Mouse (Mus musculus) hindlimb bud, embryonic 11.5 days (tissue): ENCODE results near the gene Gcc2.
"Not testable (repeated sequence)": the region's sequence is repeated elsewhere in the genome, so short reads cannot be mapped to it uniquely, and the experiment has no call there.

ENCODE experiments used
- DNase-seq: peaks from one replicate; pipeline ENCODE4 v3.0.0-alpha.2; 2012; ENCODE audit warnings: low read depth, low spot score; ENCODE audit errors: extremely low spot score

The Gcc2 gene

DNA sequence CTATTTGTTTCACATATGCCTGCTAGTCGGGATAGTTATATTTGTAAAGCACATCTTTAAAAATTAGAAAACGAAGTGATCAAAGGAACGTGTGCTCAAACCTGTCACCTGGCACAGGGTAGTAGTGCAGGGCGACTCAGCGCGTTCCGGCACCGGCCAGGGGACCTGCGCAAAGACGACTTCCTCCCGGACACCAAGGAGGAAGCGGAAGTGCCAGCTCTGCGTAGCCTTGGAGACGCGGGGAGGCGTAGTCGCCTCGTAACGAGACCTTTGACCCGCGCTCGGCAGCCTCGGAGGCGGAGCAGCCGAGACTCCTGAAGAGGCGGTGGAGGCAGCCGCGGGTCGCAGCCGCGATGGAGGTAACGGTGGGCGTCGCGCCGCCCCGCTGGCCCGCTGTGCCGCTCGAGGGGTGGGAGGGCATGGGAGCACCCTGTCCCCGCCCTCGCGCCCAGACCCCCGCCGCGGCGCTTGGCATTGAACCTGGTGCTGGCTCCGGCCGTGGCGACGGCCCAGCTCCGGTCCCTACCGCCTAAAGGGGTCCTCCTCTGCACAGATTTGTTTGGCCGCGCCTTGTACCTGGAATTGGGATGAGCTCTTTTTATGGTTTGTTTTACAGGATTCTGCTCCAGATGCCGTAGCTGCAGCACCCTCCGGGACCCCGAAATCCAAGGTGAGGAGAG is at the start of gene Gcc2:
TSS of gene Gcc2 (plus strand) at position 285 of the 680 bp plus-strand sequence.
- peak; percentile 80 for DNase-seq

DNA sequence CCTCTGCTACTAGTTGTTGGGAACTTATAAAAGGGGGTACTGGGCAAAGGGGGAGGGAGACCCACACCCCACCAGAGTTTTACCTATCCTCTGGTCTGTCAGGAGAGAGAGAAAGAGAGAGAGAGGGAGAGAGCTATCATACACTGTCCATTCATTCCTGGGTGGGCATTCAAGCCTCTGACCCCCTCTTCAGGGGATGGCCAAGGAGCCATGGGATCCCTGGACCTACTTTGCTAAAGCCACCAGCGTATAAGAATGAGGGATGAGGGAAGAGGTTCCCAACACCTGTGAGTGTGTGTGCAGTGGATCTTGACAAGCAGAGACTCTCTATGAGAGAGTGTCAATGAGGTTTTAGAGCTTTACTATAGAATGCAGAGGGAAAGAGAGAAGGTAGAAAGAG is 49.3 kb upstream of the Gcc2 start:
- DNase-seq: no peak

DNA sequence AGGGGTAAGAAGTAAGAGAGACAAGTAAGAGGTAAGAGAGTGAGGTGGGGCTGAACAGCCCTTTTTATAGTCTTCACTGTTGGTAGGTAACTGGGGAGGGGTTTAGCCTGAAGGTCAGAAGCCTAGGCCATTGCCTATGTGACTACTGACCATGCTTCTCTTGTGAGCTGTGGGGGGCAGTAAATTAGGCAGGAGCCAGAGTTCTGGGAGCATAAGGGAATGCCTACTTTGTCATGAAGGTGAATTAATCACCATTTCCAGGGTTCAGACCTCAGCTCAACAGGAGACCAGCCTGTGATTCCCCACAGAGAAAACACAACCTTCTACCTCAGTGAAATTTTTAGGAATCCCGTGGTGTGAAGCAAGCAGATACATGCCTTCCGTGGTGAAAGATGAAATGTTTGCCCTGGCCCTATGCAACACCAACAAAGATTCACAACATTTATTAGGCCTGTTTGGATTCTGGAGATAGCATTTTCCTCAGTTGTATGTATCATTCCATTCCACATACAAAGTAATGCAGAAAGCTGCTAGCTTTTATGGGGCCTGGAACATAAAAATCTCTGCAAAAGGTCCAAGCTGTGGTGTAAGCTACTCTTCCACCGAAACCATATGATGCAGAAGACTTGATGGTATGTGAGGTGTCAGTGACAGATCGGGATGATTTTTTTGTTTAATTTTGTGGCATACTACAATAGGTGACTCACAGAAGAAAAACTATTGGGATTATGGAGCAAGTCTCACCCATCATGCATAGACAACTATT is 48.5 kb upstream of the Gcc2 start:
- DNase-seq: no peak

DNA sequence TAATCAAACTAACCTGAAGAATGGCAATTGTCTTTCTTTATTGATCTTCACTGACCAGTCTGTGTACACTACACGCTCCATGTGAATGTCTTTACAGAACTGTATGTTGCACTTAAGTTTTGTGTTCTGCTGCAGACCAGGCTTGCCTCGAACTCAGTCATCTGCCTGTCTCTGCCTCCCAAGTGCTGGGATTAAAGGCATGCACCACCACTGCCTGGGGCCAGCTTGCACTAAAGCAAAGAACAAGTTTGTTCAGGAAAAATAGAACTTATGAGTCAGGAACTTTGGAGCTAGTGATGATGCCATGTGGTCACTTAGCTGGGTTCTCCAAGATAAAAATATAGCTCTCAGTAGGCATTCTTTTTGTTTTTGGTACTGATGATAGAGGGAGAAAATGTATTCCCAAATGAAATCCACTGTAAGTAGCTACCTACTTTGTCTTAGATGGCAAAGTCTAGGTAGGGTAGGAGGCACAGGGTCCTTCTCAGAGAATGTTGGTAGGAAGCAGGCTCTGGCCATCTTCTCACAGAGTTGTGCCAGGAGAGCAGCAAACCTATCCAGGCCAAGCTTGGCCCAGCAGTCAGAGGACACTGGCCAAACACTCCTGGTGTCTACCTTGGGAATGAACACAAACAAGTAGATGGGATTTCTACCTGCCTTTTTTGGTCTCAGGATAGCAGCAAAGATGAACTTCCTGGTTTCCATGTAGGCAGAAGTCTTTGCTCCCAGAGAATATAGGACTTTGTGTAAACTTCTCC is 45.4 kb upstream of the Gcc2 start:
- no peak for DNase-seq

DNA sequence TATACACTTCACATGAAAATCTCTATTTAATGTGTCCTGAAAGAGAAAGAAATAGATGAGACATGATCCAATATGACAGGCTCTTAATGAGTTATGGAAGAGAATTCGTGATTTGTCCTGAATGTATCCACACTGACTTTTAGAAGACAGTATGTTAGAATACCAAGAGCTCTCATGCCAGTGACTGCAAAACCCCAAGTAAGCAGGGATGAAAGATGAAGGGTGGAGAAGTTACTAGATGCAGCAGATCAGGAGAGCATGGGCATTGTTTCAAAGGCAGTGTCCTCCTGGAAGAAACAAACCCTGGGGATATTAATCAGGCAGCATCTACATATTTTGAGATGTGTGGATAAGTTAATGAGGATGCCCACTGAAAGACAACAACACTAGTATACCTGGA is 44.8 kb upstream of the Gcc2 start:
- DNase-seq: no peak

DNA sequence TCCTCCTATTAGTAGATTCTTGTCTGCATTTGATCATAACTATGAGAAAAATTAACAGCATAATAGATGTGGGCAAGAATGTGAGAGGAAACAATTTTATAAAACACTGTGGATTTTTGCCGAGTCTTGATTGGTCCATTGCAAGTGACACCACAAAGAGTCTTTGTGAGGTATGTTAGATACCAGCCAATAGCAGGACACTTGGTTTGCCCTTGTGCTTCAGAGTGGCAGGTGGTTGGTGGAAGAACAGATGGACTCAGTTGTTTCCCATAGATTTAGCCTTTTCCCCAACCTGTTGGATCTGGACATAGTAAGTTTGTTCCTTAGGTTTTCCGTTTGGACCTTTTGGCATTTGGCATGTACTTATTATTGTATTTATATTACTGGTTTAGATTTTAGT is 44.1 kb upstream of the Gcc2 start:
- no peak for DNase-seq

DNA sequence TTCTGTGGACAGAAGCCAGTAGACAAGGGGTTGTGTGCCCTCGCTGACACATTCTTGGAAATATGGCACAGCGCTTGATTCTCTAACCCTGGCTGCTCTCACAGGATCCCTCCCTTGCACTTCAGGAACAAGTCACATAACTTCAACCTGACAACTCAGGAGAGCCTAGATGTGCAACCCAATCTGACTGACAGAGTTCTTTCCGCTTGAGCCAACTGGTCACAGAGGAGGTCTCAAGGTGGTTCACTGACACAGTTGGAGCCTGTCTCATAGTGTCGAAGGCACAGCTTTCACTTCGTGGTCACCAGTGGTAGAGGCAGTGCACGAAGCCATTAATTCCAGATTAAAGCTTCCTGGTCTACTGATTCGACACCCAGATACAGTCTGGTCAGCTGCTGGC is 43.1 kb upstream of the Gcc2 start:
- DNase-seq: no peak

DNA sequence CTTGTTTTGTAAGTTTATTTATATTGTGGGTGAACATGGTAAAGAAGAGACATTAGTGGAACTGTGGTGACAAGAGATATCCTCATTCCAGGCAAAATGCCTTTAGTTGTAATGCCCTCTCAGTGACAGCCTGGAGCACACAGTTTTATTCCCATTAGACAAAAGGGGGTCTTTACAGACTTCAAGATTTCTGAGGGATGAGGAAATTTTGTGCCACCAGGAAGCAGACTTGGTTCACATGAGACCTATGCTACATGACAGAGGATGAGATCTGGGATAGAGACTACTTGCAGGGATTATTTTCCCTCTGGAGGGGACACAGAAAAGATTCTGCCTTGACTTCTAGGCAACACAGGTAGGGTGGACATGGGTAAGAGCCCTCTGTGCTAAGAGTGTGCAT is 40.8 kb upstream of the Gcc2 start:
- no peak for DNase-seq

DNA sequence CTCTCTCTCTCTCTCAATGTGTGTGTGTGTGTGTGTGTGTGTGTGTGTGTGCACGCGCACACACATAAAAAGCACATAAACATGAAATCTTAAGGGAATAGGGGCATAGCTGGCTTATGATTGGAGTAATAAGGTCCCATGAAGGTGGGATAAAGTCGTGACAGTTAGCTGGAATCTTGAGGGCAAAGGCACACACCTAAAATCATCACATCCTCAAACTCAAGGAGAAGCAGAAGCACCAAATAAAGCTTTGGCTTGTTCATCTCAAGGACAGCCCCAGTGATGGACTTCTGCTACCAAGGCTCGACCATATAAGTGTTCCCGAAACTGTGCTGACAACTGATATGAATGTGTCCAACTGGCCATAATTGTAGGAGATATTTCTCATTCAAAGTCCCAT is 40.4 kb upstream of the Gcc2 start:
- DNase-seq: no peak

DNA sequence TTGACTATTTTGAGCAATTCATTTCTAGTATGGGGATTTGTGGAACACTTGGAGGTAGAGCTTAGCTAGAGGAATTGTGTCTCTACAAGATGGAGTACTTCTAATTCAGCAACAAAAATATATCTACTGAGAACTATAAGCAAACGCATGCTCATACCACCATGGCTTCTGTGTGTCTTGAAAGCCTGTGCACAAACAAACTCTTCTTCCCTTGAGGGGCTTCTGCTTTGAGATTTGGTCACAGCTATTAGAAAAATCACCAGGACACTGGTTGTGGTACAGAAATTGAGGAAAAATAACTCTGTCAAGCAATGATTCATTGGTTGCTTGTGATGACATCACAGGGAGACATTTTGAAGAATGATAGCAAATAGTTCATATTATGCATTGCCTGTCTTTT is 39.9 kb upstream of the Gcc2 start:
- no peak for DNase-seq

DNA sequence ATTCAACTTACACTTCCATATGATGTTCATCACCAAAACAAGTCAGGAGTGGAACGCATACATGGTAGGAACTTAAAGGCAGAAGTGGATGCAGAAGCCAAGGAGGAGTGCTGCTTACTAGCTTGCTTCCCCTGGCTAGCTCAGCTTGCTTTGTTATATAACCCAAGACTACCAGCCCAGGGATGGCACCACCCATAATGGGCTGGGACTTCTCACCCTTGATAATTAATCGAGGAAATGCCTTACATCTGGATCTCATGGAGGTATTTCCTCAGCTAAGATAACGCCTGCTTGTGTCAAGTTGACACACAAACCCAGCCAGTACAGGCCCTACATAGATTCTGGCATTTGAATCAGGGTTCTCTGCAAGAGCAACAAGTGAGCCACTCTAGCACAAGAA is 37.9 kb upstream of the Gcc2 start:
- DNase-seq: no peak

DNA sequence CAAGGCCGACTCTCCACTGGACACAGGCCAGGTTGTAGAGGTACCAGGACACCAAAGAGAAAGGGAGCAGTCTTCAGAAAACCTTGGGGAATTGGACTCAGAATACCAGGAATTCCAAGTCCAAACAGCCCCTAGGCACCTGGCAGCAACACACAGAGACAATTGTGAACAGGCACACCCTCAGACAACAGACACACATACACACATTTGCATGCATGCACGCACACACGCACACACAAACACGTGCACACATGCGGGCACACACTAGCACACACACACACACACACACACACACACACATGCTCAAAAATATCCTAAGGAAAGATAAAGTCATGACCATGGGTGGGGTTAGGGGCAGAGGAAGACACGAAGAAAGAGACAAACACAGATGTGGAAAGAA is 34.6 kb upstream of the Gcc2 start:
- DNase-seq: no peak

DNA sequence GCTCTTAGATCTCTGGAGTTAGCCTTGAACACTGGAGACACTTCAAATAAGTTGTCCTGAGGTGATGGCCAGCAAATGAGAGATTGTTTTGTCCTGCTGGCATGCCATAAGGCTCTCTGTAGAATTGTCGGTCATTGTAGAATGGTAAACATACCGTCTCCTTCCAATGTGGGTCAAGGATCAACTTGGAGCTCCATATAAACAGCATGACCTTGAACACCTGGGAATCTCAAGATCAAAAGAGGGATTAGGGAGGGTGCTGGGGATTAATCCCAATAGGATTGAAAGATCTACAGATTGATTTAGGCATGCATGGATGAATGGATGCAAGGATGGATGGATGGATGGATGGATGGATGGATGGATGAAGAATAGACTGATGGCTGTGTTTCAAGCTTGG is 33.7 kb upstream of the Gcc2 start:
- DNase-seq: not testable (repeated sequence)

DNA sequence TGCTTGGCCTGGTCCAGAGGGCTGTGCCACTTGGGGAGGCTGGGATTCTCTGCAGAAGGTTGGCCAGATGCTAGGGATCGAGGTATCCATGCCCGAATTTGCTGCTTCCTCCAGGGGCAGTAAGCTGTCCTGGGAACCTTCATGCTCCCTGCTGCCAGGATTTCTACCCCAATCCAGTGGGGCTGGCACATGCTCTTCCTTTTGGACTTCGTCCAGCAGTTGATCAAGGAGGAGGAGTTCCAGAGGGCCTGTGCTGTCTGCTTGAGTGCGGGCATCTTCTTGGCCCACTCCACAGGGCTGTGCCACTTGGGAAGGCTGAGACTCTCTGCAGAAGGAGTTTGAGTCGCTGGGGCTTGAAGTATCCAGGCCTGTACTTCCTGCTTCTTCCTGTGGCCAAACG is 32.1 kb upstream of the Gcc2 start:
- DNase-seq: not testable (repeated sequence)

DNA sequence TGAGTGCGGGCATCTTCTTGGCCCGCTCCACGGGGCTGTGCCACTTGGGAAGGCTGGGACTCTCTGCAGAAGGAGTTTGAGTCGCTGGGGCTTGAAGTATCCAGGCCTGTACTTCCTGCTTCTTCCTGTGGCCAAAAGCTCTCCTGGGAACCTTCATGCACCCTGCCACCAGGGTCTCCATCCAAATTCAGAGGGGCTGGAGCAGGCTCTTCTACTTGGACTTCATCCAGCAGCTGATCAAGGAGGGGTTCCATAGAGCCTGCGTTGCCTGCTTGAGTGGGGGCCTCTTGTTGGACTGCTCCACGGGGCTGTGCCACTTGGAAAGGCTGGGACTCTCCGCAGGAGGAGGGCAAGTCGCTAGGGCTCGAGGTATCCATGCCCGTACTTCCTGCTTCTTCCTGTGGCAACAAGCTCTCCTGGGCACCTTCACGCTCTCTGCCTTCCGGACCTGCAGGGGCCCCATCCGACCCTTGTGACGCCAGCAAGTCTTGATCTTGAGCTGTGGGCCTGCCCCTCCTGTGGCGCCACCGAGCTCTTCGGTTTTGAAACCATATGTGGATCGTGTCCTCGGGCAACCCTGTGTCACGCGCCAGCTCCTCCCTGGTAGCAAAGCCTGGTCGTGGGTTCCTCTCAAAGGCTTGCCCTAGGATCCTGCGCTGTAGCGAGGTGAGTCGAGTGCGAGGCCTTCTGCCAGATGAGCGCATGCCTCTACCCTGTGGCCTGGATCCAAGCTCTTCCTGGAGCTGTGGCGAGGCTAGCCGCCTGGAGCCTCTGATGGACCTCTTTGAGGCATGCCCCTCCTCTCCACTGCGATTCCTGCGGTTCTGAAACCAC is 31.1 kb upstream of the Gcc2 start:
- not testable (repeated sequence) for DNase-seq

DNA sequence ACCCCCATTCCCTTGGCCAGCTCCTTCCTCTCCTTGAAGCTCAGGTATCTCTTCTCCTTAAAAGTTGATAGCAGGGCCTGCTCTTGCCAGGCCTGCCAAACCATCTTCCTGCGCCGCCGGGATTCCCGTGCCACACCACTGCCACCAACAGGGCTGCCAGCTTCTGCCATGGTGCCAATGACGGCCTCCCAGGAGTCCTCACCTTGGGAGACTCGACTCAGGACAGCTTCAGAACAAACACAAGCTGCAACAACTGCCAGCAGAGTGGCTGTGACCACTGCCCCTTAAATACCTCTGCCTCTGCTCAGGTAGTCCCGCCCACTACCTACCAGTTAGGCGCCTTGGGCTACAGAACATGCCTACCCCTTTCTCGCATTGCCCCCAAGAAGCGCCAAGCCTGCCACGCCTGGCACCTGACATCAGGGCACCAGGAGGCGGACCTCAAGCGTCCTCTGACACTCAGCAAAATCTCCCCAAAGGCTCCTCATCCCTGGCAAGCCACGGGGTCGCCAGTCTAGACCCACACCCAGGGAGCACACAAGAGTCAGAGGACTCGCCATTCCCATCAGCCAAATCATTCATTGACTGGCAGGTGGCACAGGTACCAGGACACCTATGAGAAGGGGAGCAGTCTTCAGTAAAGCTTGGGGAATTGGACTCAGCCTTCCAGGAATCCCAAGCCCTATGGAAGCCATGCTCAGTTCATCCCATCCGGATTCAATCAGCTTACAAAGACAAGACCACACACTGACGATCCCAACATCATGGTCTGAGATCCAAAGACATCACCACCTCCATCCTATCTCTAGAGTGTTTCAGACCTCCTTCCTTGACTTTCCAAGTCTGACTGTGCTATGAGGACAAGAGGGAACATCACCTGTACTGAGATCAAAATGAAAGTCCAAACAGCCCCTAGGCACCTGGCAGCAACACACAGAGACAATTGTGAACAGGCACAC is 30.2 kb upstream of the Gcc2 start, which contains the start of gene AW822073:
TSS of gene AW822073 (minus strand) at position 104 of the 959 bp plus-strand sequence.
- not testable (repeated sequence) for DNase-seq

DNA sequence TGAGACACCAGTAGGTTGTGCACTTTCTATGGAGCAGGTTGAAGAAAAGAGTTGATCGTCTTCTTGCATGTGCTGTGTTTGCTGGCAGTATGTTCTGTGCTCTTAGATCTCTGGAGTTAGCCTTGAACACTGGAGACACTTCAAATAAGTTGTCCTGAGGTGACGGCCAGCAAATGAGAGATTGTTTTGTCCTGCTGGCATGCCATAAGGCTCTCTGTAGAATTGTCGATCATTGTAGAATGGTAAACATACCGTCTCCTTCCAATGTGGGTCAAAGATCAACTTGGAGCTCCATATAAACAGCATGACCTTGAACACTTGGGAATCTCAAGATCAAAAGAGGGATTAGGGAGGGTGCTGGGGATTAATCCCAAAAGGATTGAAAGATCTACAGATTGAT is 28.9 kb upstream of the Gcc2 start:
- not testable (repeated sequence) for DNase-seq

DNA sequence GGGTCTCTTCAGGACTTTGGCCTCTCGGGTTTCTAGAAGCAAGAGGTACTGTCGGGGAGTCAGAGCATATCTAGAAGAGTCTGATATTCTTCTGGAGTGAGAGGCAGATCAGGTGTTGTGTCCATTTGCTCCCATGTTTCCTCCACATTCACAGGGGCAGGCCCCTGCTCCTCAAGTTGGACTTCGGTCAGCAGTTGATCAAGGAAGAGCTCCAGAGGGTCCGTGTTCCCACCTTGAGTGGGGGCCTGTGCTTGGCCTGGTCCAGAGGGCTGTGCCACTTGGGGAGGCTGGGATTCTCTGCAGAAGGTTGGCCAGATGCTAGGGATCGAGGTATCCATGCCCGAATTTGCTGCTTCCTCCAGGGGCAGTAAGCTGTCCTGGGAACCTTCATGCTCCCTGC is 27.5 kb upstream of the Gcc2 start:
- DNase-seq: not testable (repeated sequence)

DNA sequence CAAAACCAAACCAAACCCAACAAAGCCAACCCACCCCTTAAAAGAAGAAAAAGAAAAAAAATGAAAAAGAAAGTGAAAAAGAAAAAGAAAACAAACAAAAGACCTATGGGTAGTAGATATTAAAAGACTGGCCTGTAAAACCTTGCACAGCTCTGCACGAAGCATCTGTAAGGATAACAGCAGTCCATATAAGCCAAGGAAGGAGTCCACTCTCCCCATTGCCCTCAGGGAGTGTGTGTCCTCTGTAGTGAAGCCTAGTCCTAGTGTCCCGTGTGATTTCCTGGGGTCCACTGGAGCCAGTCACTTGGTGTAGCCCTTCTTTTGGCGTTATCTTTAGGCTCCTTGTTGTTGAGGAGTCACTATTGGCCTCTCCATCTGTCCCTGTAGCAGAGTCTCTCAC is 25.3 kb upstream of the Gcc2 start:
- DNase-seq: not testable (repeated sequence)

DNA sequence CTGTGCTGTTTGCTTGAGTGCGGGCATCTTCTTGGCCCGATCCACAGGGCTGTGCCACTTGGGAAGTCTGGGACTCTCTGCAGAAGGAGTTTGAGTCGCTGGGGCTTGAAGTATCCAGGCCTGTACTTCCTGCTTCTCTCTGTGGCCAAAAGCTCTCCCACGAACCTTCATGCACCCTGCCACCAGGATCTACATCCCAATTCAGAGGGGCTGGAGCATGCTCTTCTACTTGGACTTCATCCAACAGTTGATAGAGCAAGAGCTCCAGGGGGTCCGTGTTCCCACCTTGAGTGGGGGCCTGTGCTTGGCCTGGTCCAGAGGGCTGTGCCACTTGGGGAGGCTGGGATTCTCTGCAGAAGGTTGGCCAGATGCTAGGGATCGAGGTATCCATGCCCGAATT is 24.2 kb upstream of the Gcc2 start:
- DNase-seq: not testable (repeated sequence)
